Mouse (Mus musculus) neural tube, embryonic 15.5 days (tissue): ENCODE data around the gene St6galnac1. TPM values are rescaled to one million over a fixed set of nuclear protein-coding genes. Genes with fewer than 3 reads are reported as not detected.
"Not testable (repeated sequence)": the region's sequence is repeated elsewhere in the genome, so short reads cannot be mapped to it uniquely, and the experiment has no call there.

Experiments used
- ATAC-seq: fragments of 200-750 bp; cut with Nextera tagmentation; 2 replicates; pipeline ENCODE4 v1.8.0; 2017; ENCODE audit warnings: mild to moderate bottlenecking, moderate TSS enrichment, moderate library complexity; ENCODE audit not compliant: low FRiP score
- H3K27ac ChIP-seq: fragments of 300-500 bp; sonication (generic); replicated peaks from 2 replicates; pipeline ENCODE4 v1.5.1; 2015; ENCODE audit warnings: mild to moderate bottlenecking, inconsistent platforms
- H3K27me3 ChIP-seq: fragments of 300-500 bp; sonication (generic); replicated peaks from 2 replicates; pipeline ENCODE4 v1.6.1; 2015; ENCODE audit warnings: inconsistent platforms
- H3K36me3 ChIP-seq: fragments of 300-500 bp; sonication (generic); 2 replicates; pipeline ENCODE4 v1.6.1; 2015; ENCODE audit warnings: inconsistent platforms
- H3K4me1 ChIP-seq: fragments of 300-500 bp; sonication (generic); 2 replicates; pipeline ENCODE4 v1.6.1; 2015; ENCODE audit warnings: inconsistent platforms
- H3K4me2 ChIP-seq: fragments of 300-500 bp; sonication (generic); 2 replicates; pipeline ENCODE4 v1.6.1; 2015; ENCODE audit warnings: inconsistent platforms, mild to moderate bottlenecking, moderate library complexity
- H3K4me3 ChIP-seq: fragments of 300-500 bp; sonication (generic); replicated peaks from 2 replicates; pipeline ENCODE4 v1.5.1; 2015; ENCODE audit warnings: mild to moderate bottlenecking, inconsistent platforms
- H3K9ac ChIP-seq: fragments of 300-500 bp; sonication (generic); replicated peaks from 2 replicates; pipeline ENCODE4 v1.6.1; 2015; ENCODE audit warnings: mild to moderate bottlenecking, inconsistent platforms
- H3K9me3 ChIP-seq: fragments of 300-500 bp; sonication (generic); replicated peaks from 2 replicates; pipeline ENCODE4 v1.6.1; 2016; ENCODE audit warnings: inconsistent platforms
- WGBS: fragments of 180-500 bp; shearing (Covaris S2); methylation state at CpG from one replicate; pipeline ENCODE4 v1.1.7; 2015; ENCODE audit warnings: mixed read lengths; 5-methylcytosine and 5-hydroxymethylcytosine counted together
- polyA plus RNA-seq: library from polyadenylated mRNA; unstranded; fragments of >200 nt; fragmentation: Nextera tagmentation; extraction: Ambion mirVana; gene quantifications from 2 replicates; pipeline ENCODE4 v1.2.1, GENCODE M21; 2015

St6galnac1 gene
- not detected in 2 replicates for polyA plus RNA-seq

GRCm38 (mm10) chr11:116775407-116775806, at the start of gene St6galnac1:
Gene St6galnac1, minus strand, starts transcription at chr11:116775507.
- ATAC-seq, result no peak
- 87% methylated on average over 7 of the region's 7 CpGs for WGBS
- H3K9me3 ChIP-seq, result no peaks in the 10 kb centered on the region
- H3K36me3 ChIP-seq, result no peaks in the 10 kb centered on the region
- H3K4me2 ChIP-seq, result no peak within 1 kb of the TSS
- H3K9ac ChIP-seq, result no peak within 1 kb of the TSS
- H3K27me3 ChIP-seq, result no peaks in the 10 kb centered on the region
- H3K27ac ChIP-seq, result no peak within 1 kb of the TSS
- H3K4me1 ChIP-seq, result no peaks in the 10 kb centered on the region
- no peak within 1 kb of the TSS for H3K4me3 ChIP-seq

- not testable (repeated sequence) for ATAC-seq, H3K4me3 ChIP-seq, H3K9ac ChIP-seq, H3K4me2 ChIP-seq, H3K36me3 ChIP-seq, H3K27me3 ChIP-seq, H3K9me3 ChIP-seq, H3K27ac ChIP-seq
- H3K4me1 ChIP-seq, result peaks cover 67% of the 10 kb centered on the region
- WGBS, result 97% methylated on average over 10 of the region's 10 CpGs
Observed at GRCm38 (mm10) chr11:116823885-116824284, 48.6 kb upstream of the St6galnac1 start.

GRCm38 (mm10) chr11:116823255-116823654, 47.9 kb upstream of the St6galnac1 start:
- Histone ChIP-seq H3K27ac (no peak overlapping the region), H3K4me1 (peaks cover 70% of the 10 kb centered on the region)

GRCm38 (mm10) chr11:116822626-116823025, 47.3 kb upstream of the St6galnac1 start:
- no peaks in the 10 kb centered on the region for H3K27me3 ChIP-seq
- H3K36me3 ChIP-seq, result no peaks in the 10 kb centered on the region
- H3K4me3 ChIP-seq, result no peak overlapping the region
- WGBS, result 91% methylated on average over 10 of the region's 10 CpGs
- H3K27ac ChIP-seq, result no peak overlapping the region
- no peaks in the 10 kb centered on the region for H3K9me3 ChIP-seq
- no peak for ATAC-seq
- peaks cover 68% of the 10 kb centered on the region for H3K4me1 ChIP-seq
- H3K9ac ChIP-seq, result no peak overlapping the region
- no peak overlapping the region for H3K4me2 ChIP-seq

More at GRCm38 (mm10) chr11:116823255-116823654, 47.9 kb upstream of the St6galnac1 start:
- Histone ChIP-seq H3K27me3 (no peaks in the 10 kb centered on the region), H3K9ac (no peak overlapping the region), H3K36me3 (no peaks in the 10 kb centered on the region), H3K4me2 (no peak overlapping the region), H3K4me3 (no peak overlapping the region), H3K9me3 (no peaks in the 10 kb centered on the region)
- no peak for ATAC-seq
- WGBS, result 100% methylated on average over 2 of the region's 2 CpGs

- no peaks in the 10 kb centered on the region for H3K27me3 ChIP-seq
- H3K4me2 ChIP-seq, result no peak overlapping the region
- H3K36me3 ChIP-seq, result no peaks in the 10 kb centered on the region
- H3K27ac ChIP-seq, result no peak overlapping the region
- no peaks in the 10 kb centered on the region for H3K9me3 ChIP-seq
- H3K4me1 ChIP-seq, result peaks cover 64% of the 10 kb centered on the region
- 71% methylated on average over 10 of the region's 10 CpGs for WGBS
- no peak overlapping the region for H3K9ac ChIP-seq
- H3K4me3 ChIP-seq, result no peak overlapping the region
- no peak for ATAC-seq
Observed at GRCm38 (mm10) chr11:116822215-116822614, 46.9 kb upstream of the St6galnac1 start.

- Histone ChIP-seq H3K9ac (peak overlapping the region; percentile 23; the same call in 1 of the 2 replicates), H3K4me2 (no peak overlapping the region), H3K36me3 (no peaks in the 10 kb centered on the region), H3K27me3 (no peaks in the 10 kb centered on the region), H3K4me1 (peaks cover 58% of the 10 kb centered on the region), H3K4me3 (no peak overlapping the region), H3K27ac (0 out of 2 replicates have a peak overlapping the region, but pooled peaks have one; percentile 23), H3K9me3 (no peaks in the 10 kb centered on the region)
- no peak for ATAC-seq
- 53% methylated on average over 13 of the region's 13 CpGs for WGBS
Observed at GRCm38 (mm10) chr11:116821057-116821940, 46.0 kb upstream of the St6galnac1 start.

GRCm38 (mm10) chr11:116819932-116820593, 44.8 kb upstream of the St6galnac1 start:
- H3K4me2 ChIP-seq, result no peak overlapping the region
- H3K4me3 ChIP-seq, result no peak overlapping the region
- peak overlapping the region; percentile 66 for H3K27ac ChIP-seq
- H3K36me3 ChIP-seq, result no peaks in the 10 kb centered on the region
- ATAC-seq, result no peak
- H3K4me1 ChIP-seq, result peaks cover 50% of the 10 kb centered on the region
- WGBS, result 85% methylated on average over 5 of the region's 5 CpGs
- no peaks in the 10 kb centered on the region for H3K9me3 ChIP-seq
- H3K27me3 ChIP-seq, result no peaks in the 10 kb centered on the region
- no peak overlapping the region for H3K9ac ChIP-seq

- no peak overlapping the region for H3K9ac ChIP-seq
Observed at GRCm38 (mm10) chr11:116818722-116819121, 43.4 kb upstream of the St6galnac1 start.

GRCm38 (mm10) chr11:116817567-116817966, 42.3 kb upstream of the St6galnac1 start:
- Histone ChIP-seq H3K4me3 (no peak overlapping the region), H3K9me3 (no peaks in the 10 kb centered on the region), H3K4me1 (peaks cover 71% of the 10 kb centered on the region), H3K9ac (no peak overlapping the region), H3K27ac (0 out of 2 replicates have a peak overlapping the region, but pooled peaks have one; percentile 51), H3K4me2 (no peak overlapping the region), H3K27me3 (no peaks in the 10 kb centered on the region), H3K36me3 (no peaks in the 10 kb centered on the region)
- no peak for ATAC-seq
- WGBS, result 96% methylated on average over 5 of the region's 5 CpGs

More at GRCm38 (mm10) chr11:116818722-116819121, 43.4 kb upstream of the St6galnac1 start:
- WGBS, result 34% methylated on average over 8 of the region's 8 CpGs
- Histone ChIP-seq H3K36me3 (no peaks in the 10 kb centered on the region), H3K27ac (peak overlapping the region; percentile 66), H3K4me3 (no peak overlapping the region), H3K27me3 (no peaks in the 10 kb centered on the region), H3K9me3 (no peaks in the 10 kb centered on the region), H3K4me2 (no peak overlapping the region), H3K4me1 (peaks cover 61% of the 10 kb centered on the region)
- ATAC-seq, result no peak

GRCm38 (mm10) chr11:116816769-116817168, 41.5 kb upstream of the St6galnac1 start:
- H3K36me3 ChIP-seq, result no peaks in the 10 kb centered on the region
- peaks cover 71% of the 10 kb centered on the region for H3K4me1 ChIP-seq
- no peak overlapping the region for H3K4me3 ChIP-seq
- ATAC-seq, result no peak
- no peaks in the 10 kb centered on the region for H3K27me3 ChIP-seq
- no peak overlapping the region for H3K9ac ChIP-seq
- no peak overlapping the region for H3K4me2 ChIP-seq
- WGBS, result 84% methylated on average over 5 of the region's 5 CpGs
- H3K9me3 ChIP-seq, result no peaks in the 10 kb centered on the region
- H3K27ac ChIP-seq, result no peak overlapping the region

- no peaks in the 10 kb centered on the region for H3K9me3 ChIP-seq
- H3K4me1 ChIP-seq, result peaks cover 74% of the 10 kb centered on the region
- peak overlapping the region; percentile 3; the same call in 1 of the 2 replicates for H3K4me2 ChIP-seq
- H3K27me3 ChIP-seq, result no peaks in the 10 kb centered on the region
- H3K9ac ChIP-seq, result peak overlapping the region; percentile 30
- no peak for ATAC-seq
- no peak overlapping the region for H3K4me3 ChIP-seq
- 17% methylated on average over 7 of the region's 7 CpGs for WGBS
- peak overlapping the region; percentile 94 for H3K27ac ChIP-seq
- no peaks in the 10 kb centered on the region for H3K36me3 ChIP-seq
Observed at GRCm38 (mm10) chr11:116814884-116815415, 39.6 kb upstream of the St6galnac1 start.
